Mouse (Mus musculus): ENCODE measurements at regions not wholly inside any gene's neighbourhood (a gene's known extent, or its start where the extent isn't known, plus 50 kb on each side); places are given as distances from the start of the nearest gene placed in this dataset.

- no peak for DNase-seq
These were observed 822.8 kb upstream of the Acvr2a start for GRCm38 (mm10) chr2:47991132-47991531.

GRCm38 (mm10) chr2:47994185-47994584, 819.7 kb upstream of the Acvr2a start:
- no peak for DNase-seq

GRCm38 (mm10) chr2:48001230-48001629, 812.7 kb upstream of the Acvr2a start:
- no peak for DNase-seq

- peak; percentile 10 for DNase-seq
These were observed 812.0 kb upstream of the Acvr2a start for GRCm38 (mm10) chr2:48001800-48002507.

- DNase-seq = no peak
These were observed 803.6 kb upstream of the Acvr2a start for GRCm38 (mm10) chr2:48010308-48010707.

GRCm38 (mm10) chr2:48027559-48027958, 786.4 kb upstream of the Acvr2a start:
- DNase-seq = no peak

GRCm38 (mm10) chr2:48061375-48061774, 752.5 kb upstream of the Acvr2a start:
- DNase-seq = no peak

GRCm38 (mm10) chr2:48063436-48063835, 750.5 kb upstream of the Acvr2a start:
- no peak for DNase-seq

GRCm38 (mm10) chr2:48065162-48065561, 748.7 kb upstream of the Acvr2a start:
- DNase-seq = no peak

- DNase-seq = no peak
These were observed 731.6 kb upstream of the Acvr2a start for GRCm38 (mm10) chr2:48082120-48082799.

GRCm38 (mm10) chr2:48098287-48098686, 715.6 kb upstream of the Acvr2a start:
- DNase-seq = no peak

GRCm38 (mm10) chr2:48098931-48099531, 714.9 kb upstream of the Acvr2a start:
- no peak for DNase-seq

GRCm38 (mm10) chr2:48123662-48124061, 690.2 kb upstream of the Acvr2a start:
- DNase-seq = no peak

GRCm38 (mm10) chr2:48138051-48138611, 675.8 kb upstream of the Acvr2a start:
- DNase-seq = no peak

- DNase-seq = no peak
These were observed 672.6 kb upstream of the Acvr2a start for GRCm38 (mm10) chr2:48141281-48141680.

GRCm38 (mm10) chr2:48154706-48155105, 659.2 kb upstream of the Acvr2a start:
- no peak for DNase-seq

- DNase-seq = no peak
These were observed 641.3 kb upstream of the Acvr2a start for GRCm38 (mm10) chr2:48172626-48173025.

GRCm38 (mm10) chr2:48186161-48186560, 627.7 kb upstream of the Acvr2a start:
- DNase-seq = no peak

- peak; percentile 43 for DNase-seq
These were observed 627.3 kb upstream of the Acvr2a start for GRCm38 (mm10) chr2:48186609-48187008.

GRCm38 (mm10) chr2:48211804-48212203, 602.1 kb upstream of the Acvr2a start:
- no peak for DNase-seq

- peak; percentile 7 for DNase-seq
These were observed 593.1 kb upstream of the Acvr2a start for GRCm38 (mm10) chr2:48220771-48221170.

GRCm38 (mm10) chr2:48223084-48223799, 590.7 kb upstream of the Acvr2a start:
- DNase-seq = no peak

GRCm38 (mm10) chr2:48250174-48250573, 563.7 kb upstream of the Acvr2a start:
- no peak for DNase-seq

Data from gastrocnemius, postnatal 10 days (tissue).